In genomic region chr8:120634329-120634839, GRCm38 (mm10) we compare ENCODE assay signal across 8 mouse cellular contexts. TPM values are rescaled to one million over a fixed set of nuclear protein-coding genes. Genes with fewer than 3 reads are reported as not detected.
DNase-seq lines count a peak whose midpoint lies in the region; ATAC-seq lines count a peak whose summit lies in the region.

No protein-coding gene starts in this region.

- peaks cover 15% of the 10 kb centered on the region for H3K27me3 ChIP-seq in heart, embryonic 11.5 days (ENCODE audit: control insufficient read depth, insufficient read depth, low read length)
- H3K27me3 ChIP-seq in kidney, embryonic 14.5 days (ENCODE audit: control insufficient read depth, insufficient read depth, low read length) = no peaks in the 10 kb centered on the region; the same call in 1 of the 2 replicates
- no peaks in the 10 kb centered on the region for H3K27me3 ChIP-seq in neural tube, embryonic 14.5 days (ENCODE audit: control insufficient read depth, insufficient read depth, low read length)

- H3K4me3 ChIP-seq in heart, embryonic 11.5 days (ENCODE audit: low read depth, low read length) = peak overlapping the region; percentile 67
- H3K4me3 ChIP-seq in kidney, embryonic 14.5 days (ENCODE audit: low read length) = peak overlapping the region; percentile 63
- H3K4me3 ChIP-seq in neural tube, embryonic 14.5 days (ENCODE audit: low read depth, low read length) = peak overlapping the region; percentile 64

- H3K4me1 ChIP-seq in heart, embryonic 11.5 days (ENCODE audit: control insufficient read depth, insufficient read depth, low read length) = peaks cover 15% of the 10 kb centered on the region
- peaks cover 10% of the 10 kb centered on the region for H3K4me1 ChIP-seq in kidney, embryonic 14.5 days (ENCODE audit: control insufficient read depth, insufficient read depth, low read length)
- H3K4me1 ChIP-seq in neural tube, embryonic 14.5 days (ENCODE audit: control insufficient read depth, insufficient read depth, low read length) = peaks cover 9% of the 10 kb centered on the region

- H3K36me3 ChIP-seq in heart, embryonic 11.5 days (ENCODE audit: control insufficient read depth, insufficient read depth, low read length) = no peaks in the 10 kb centered on the region
- no peaks in the 10 kb centered on the region for H3K36me3 ChIP-seq in kidney, embryonic 14.5 days (ENCODE audit: control insufficient read depth, insufficient read depth, low read length)
- no peaks in the 10 kb centered on the region for H3K36me3 ChIP-seq in neural tube, embryonic 14.5 days (ENCODE audit: control insufficient read depth, insufficient read depth, low read length)

- ATAC-seq in heart, embryonic 11.5 days (replicated peaks; ENCODE audit: insufficient number of reproducible peaks, low FRiP score, low TSS enrichment) = peak; percentile 36; the same call in 1 of the 2 replicates
- ATAC-seq in kidney, embryonic 14.5 days (ENCODE audit: low FRiP score, low TSS enrichment) = peak; percentile 72
- peak; percentile 38; the same call in 1 of the 2 replicates for ATAC-seq in neural tube, embryonic 14.5 days (ENCODE audit: low read depth)

- H3K27ac ChIP-seq in heart, embryonic 11.5 days (ENCODE audit: low read depth, low read length) = no peak overlapping the region
- H3K27ac ChIP-seq in kidney, embryonic 14.5 days (ENCODE audit: low read depth, low read length) = no peak overlapping the region
- no peak overlapping the region for H3K27ac ChIP-seq in neural tube, embryonic 14.5 days (ENCODE audit: low read depth, low read length)

- 0 out of 2 replicates have a peak, but pooled peaks cover 2% of the 10 kb centered on the region for H3K9me3 ChIP-seq in heart, embryonic 11.5 days (replicated peaks; ENCODE audit: control insufficient read depth, low read length)
- peaks cover 2% of the 10 kb centered on the region; the same call in 1 of the 2 replicates for H3K9me3 ChIP-seq in kidney, embryonic 14.5 days (ENCODE audit: control insufficient read depth, low read length)
- H3K9me3 ChIP-seq in neural tube, embryonic 14.5 days (ENCODE audit: control insufficient read depth, low read length) = no peaks in the 10 kb centered on the region

- H3K9ac ChIP-seq in heart, embryonic 11.5 days (ENCODE audit: low read depth, low read length) = peak overlapping the region; percentile 65
- H3K9ac ChIP-seq in kidney, embryonic 14.5 days (ENCODE audit: low read depth, low read length) = peak overlapping the region; percentile 62
- H3K9ac ChIP-seq in neural tube, embryonic 14.5 days (replicated peaks; ENCODE audit: low read depth, low read length) = peak overlapping the region; percentile 78

- peak overlapping the region; percentile 95 for H3K4me2 ChIP-seq in heart, embryonic 11.5 days
- peak overlapping the region; percentile 100 for H3K4me2 ChIP-seq in kidney, embryonic 14.5 days (replicated peaks; ENCODE audit: low read depth, low read length)
- peak overlapping the region; percentile 99 for H3K4me2 ChIP-seq in neural tube, embryonic 14.5 days (ENCODE audit: low read depth, low read length)

- peak; percentile 83 for DNase-seq in 416B (ENCODE audit: low read depth)
- peak; percentile 75 for DNase-seq in Muller cell, postnatal 12 days (ENCODE audit: inconsistent ontology term)
- DNase-seq in embryo, embryonic 11 days = peak; percentile 62
- peak; percentile 69 to 77 for DNase-seq in lung, adult 18-20 months
- DNase-seq in thymus, postnatal 10 days (ENCODE audit: low spot score in 2 of 2) = peak; percentile 58 to 61

- 1% methylated on average over 40 of the region's 42 CpGs for WGBS in heart, embryonic 11.5 days (ENCODE audit: insufficient replicate concordance)
- whole genome bisulfite sequencing in kidney, embryonic 14.5 days = under 1% methylated on average over 36 of the region's 42 CpGs
- WGBS in neural tube, embryonic 14.5 days = under 1% methylated on average over 35 of the region's 42 CpGs

RNA-seq across cellular contexts. Expression of gene 1190005I06Rik, which starts 13.0 kb away (rescaled TPM):
- polyA plus RNA-seq in heart, embryonic 11.5 days (2014; fragmentation: Nextera tagmentation; extraction: Ambion mirVana) = 3.5 and 4.6 TPM in 2 replicates
- polyA plus RNA-seq in kidney, embryonic 14.5 days (2014; fragmentation: Nextera tagmentation; extraction: Ambion mirVana) = 2.0 and 2.6 TPM in 2 replicates
- polyA plus RNA-seq in neural tube, embryonic 14.5 days (2014; fragmentation: Nextera tagmentation; extraction: Ambion mirVana) = 9.9 and 10.0 TPM in 2 replicates

RNA-seq across cellular contexts. Expression of gene Gm27021, which starts 33.5 kb away (rescaled TPM):
- polyA plus RNA-seq in heart, embryonic 11.5 days (2014; fragmentation: Nextera tagmentation; extraction: Ambion mirVana) = 1.9 and 2.0 TPM in 2 replicates
- polyA plus RNA-seq in kidney, embryonic 14.5 days (2014; fragmentation: Nextera tagmentation; extraction: Ambion mirVana) = 3.6 and 3.7 TPM in 2 replicates
- 4.6 and 8.4 TPM in 2 replicates for polyA plus RNA-seq in neural tube, embryonic 14.5 days (2014; fragmentation: Nextera tagmentation; extraction: Ambion mirVana)

RNA-seq across cellular contexts. Expression of gene Cox4i1, which starts 33.6 kb away (rescaled TPM):
- 1,603 and 1,668 TPM in 2 replicates for polyA plus RNA-seq in heart, embryonic 11.5 days (2014; fragmentation: Nextera tagmentation; extraction: Ambion mirVana)
- 968 and 1,059 TPM in 2 replicates for polyA plus RNA-seq in kidney, embryonic 14.5 days (2014; fragmentation: Nextera tagmentation; extraction: Ambion mirVana)
- polyA plus RNA-seq in neural tube, embryonic 14.5 days (2014; fragmentation: Nextera tagmentation; extraction: Ambion mirVana) = 1,198 and 1,298 TPM in 2 replicates

RNA-seq across cellular contexts. Expression of gene Emc8, which starts 34.0 kb away (rescaled TPM):
- polyA plus RNA-seq in heart, embryonic 11.5 days (2014; fragmentation: Nextera tagmentation; extraction: Ambion mirVana) = 202 and 221 TPM in 2 replicates
- 297 and 328 TPM in 2 replicates for polyA plus RNA-seq in kidney, embryonic 14.5 days (2014; fragmentation: Nextera tagmentation; extraction: Ambion mirVana)
- polyA plus RNA-seq in neural tube, embryonic 14.5 days (2014; fragmentation: Nextera tagmentation; extraction: Ambion mirVana) = 95.8 and 125 TPM in 2 replicates

RNA-seq across cellular contexts. Expression of gene Gins2, which starts 45.3 kb away (rescaled TPM):
- 81.8 and 82.7 TPM in 2 replicates for polyA plus RNA-seq in heart, embryonic 11.5 days (2014; fragmentation: Nextera tagmentation; extraction: Ambion mirVana)
- polyA plus RNA-seq in kidney, embryonic 14.5 days (2014; fragmentation: Nextera tagmentation; extraction: Ambion mirVana) = 118 and 145 TPM in 2 replicates
- polyA plus RNA-seq in neural tube, embryonic 14.5 days (2014; fragmentation: Nextera tagmentation; extraction: Ambion mirVana) = 10.5 and 13.1 TPM in 2 replicates
